Mouse (Mus musculus) liver, adult 2 months (tissue): ENCODE measurements around the gene Tmem231. TPM values are rescaled to one million over a fixed set of nuclear protein-coding genes. Genes with fewer than 3 reads are reported as not detected.

Source experiments
- DNase-seq: peaks from one replicate; pipeline ENCODE4 v3.0.0-alpha.2; 2011; ENCODE audit warnings: low read depth, low spot score; ENCODE audit errors: extremely low read depth
- H3K27ac ChIP-seq: fragments of 200-500 bp; replicated peaks from 2 replicates; pipeline ENCODE4 v1.5.1; 2012; ENCODE audit warnings: low read depth, mild to moderate bottlenecking, control low read depth, inconsistent platforms, low read length; ENCODE audit not compliant: insufficient read depth
- H3K27me3 ChIP-seq: fragments of 200-500 bp; 2 replicates; pipeline ENCODE4 v1.6.1; 2012; ENCODE audit warnings: mild to moderate bottlenecking, moderate library complexity, low read length, inconsistent platforms; ENCODE audit not compliant: control insufficient read depth, insufficient read depth
- H3K36me3 ChIP-seq: fragments of 200-500 bp; 2 replicates; pipeline ENCODE4 v1.6.1; 2012; ENCODE audit warnings: low read length, inconsistent platforms; ENCODE audit not compliant: control insufficient read depth, insufficient read depth
- H3K4me1 ChIP-seq: fragments of 200-500 bp; 2 replicates; pipeline ENCODE4 v1.6.1; 2011; ENCODE audit warnings: low read length; ENCODE audit not compliant: control insufficient read depth, insufficient read depth
- H3K4me3 ChIP-seq: fragments of 200-500 bp; 2 replicates; pipeline ENCODE4 v1.5.1; 2011; ENCODE audit warnings: low read depth, mild to moderate bottlenecking, control low read depth, low read length, moderate library complexity; ENCODE audit not compliant: insufficient read depth
- H3K79me2 ChIP-seq: fragments of 200-500 bp; 2 replicates; pipeline ENCODE4 v1.6.1; 2012; ENCODE audit warnings: inconsistent platforms, mild to moderate bottlenecking, low read length, moderate library complexity; ENCODE audit not compliant: control insufficient read depth, insufficient read depth
- H3K9ac ChIP-seq: fragments of 200-500 bp; 2 replicates; pipeline ENCODE4 v1.6.1; 2012; ENCODE audit warnings: low read depth, mild to moderate bottlenecking, control low read depth, inconsistent platforms, low read length
- CTCF ChIP-seq: fragments of 200-500 bp; IDR thresholded peaks from 2 replicates; pipeline ENCODE4 v1.5.1; 2011; ENCODE audit warnings: low read depth, low read length, control low read depth
- POLR2A ChIP-seq: fragments of 200-500 bp; IDR thresholded peaks from 2 replicates; pipeline ENCODE4 v1.6.1; 2011; ENCODE audit warnings: low read length, control low read depth; ENCODE audit not compliant: insufficient read depth; ENCODE audit errors: extremely low read depth
- WGBS: fragments of 180-500 bp; shearing (Covaris S2); methylation state at CpG from one replicate; pipeline ENCODE4 v1.1.7; 2018; 5-methylcytosine and 5-hydroxymethylcytosine counted together
- polyA plus RNA-seq: library from polyadenylated mRNA; depleted of rRNA; stranded (reverse); fragments of >200 nt; gene quantifications from 2 replicates; pipeline ENCODE4 v1.2.3, GENCODE M21; 2012
- total RNA-seq: library from RNA; depleted of rRNA; stranded (reverse); fragments of >200 nt; gene quantifications from 2 replicates; pipeline ENCODE4 v1.2.3, GENCODE M21; 2014

The Tmem231 gene
- total and polyA plus RNA-seq, 2 experiments = 0.09 to 0.17 TPM

- no peak for TF ChIP-seq POLR2A
- TF ChIP-seq CTCF = no peak
- Histone ChIP-seq H3K27ac (no peak overlapping the region), H3K4me1 (peaks cover 12% of the 10 kb centered on the region), H3K9ac (no peak overlapping the region), H3K79me2 (peaks cover 9% of the 10 kb centered on the region), H3K27me3 (no peaks in the 10 kb centered on the region), H3K4me3 (no peak overlapping the region), H3K36me3 (no peaks in the 10 kb centered on the region)
- WGBS = 83% methylated on average over 3 of the region's 3 CpGs
- peak; percentile 15 for DNase-seq
These were observed 3.5 kb upstream of the Tmem231 start for GRCm38 (mm10) chr8:111937184-111937583.

- Histone ChIP-seq H3K79me2 (no peaks in the 10 kb centered on the region), H3K9ac (no peak overlapping the region), H3K27me3 (no peaks in the 10 kb centered on the region), H3K4me1 (peaks cover 3% of the 10 kb centered on the region; the same call in 1 of the 2 replicates), H3K4me3 (no peak overlapping the region), H3K36me3 (no peaks in the 10 kb centered on the region), H3K27ac (no peak overlapping the region)
- WGBS = 76% methylated on average over 2 of the region's 2 CpGs
- no peak for TF ChIP-seq CTCF
- no peak for TF ChIP-seq POLR2A
- no peak for DNase-seq
These were observed 520 bp upstream of the Tmem231 start for GRCm38 (mm10) chr8:111934201-111934600.

- H3K79me2 ChIP-seq = no peaks in the 10 kb centered on the region
- peak overlapping the region; percentile 62; the same call in 1 of the 2 replicates for H3K9ac ChIP-seq
- H3K36me3 ChIP-seq = no peaks in the 10 kb centered on the region
- no peak overlapping the region for H3K27ac ChIP-seq
- WGBS = 50% methylated on average over 19 of the region's 19 CpGs
- peak; percentile 24 for DNase-seq
- TF ChIP-seq POLR2A = no peak
- TF ChIP-seq CTCF = no peak
- peak overlapping the region; percentile 70; the same call in 1 of the 2 replicates for H3K4me3 ChIP-seq
- no peaks in the 10 kb centered on the region for H3K27me3 ChIP-seq
- H3K4me1 ChIP-seq = peaks cover 3% of the 10 kb centered on the region; the same call in 1 of the 2 replicates
These were observed 923 bp downstream of the Tmem231 start for GRCm38 (mm10) chr8:111932580-111933336.

- no peak for TF ChIP-seq CTCF
- TF ChIP-seq POLR2A = no peak
- H3K4me1 ChIP-seq = peaks cover 3% of the 10 kb centered on the region; the same call in 1 of the 2 replicates
- no peak for DNase-seq
- H3K79me2 ChIP-seq = no peaks in the 10 kb centered on the region
- no peaks in the 10 kb centered on the region for H3K27me3 ChIP-seq
- H3K9ac ChIP-seq = no peak overlapping the region
- H3K4me3 ChIP-seq = no peak overlapping the region
- no peak overlapping the region for H3K27ac ChIP-seq
- H3K36me3 ChIP-seq = no peaks in the 10 kb centered on the region
- WGBS = 86% methylated on average over 16 of the region's 16 CpGs
These were observed 2.0 kb downstream of the Tmem231 start for GRCm38 (mm10) chr8:111931721-111932120.

- Histone ChIP-seq H3K27ac (no peak overlapping the region), H3K36me3 (no peaks in the 10 kb centered on the region), H3K4me1 (peaks cover 3% of the 10 kb centered on the region; the same call in 1 of the 2 replicates), H3K27me3 (no peaks in the 10 kb centered on the region), H3K79me2 (no peaks in the 10 kb centered on the region), H3K4me3 (no peak overlapping the region), H3K9ac (no peak overlapping the region)
- 59% methylated on average over 8 of the region's 8 CpGs for WGBS
- TF ChIP-seq POLR2A (no peak), CTCF (no peak)
- no peak for DNase-seq
These were observed 3.9 kb downstream of the Tmem231 start for GRCm38 (mm10) chr8:111929648-111930344.

- TF ChIP-seq POLR2A (no peak), CTCF (no peak)
- Histone ChIP-seq H3K4me3 (no peak overlapping the region), H3K27ac (no peak overlapping the region), H3K27me3 (no peaks in the 10 kb centered on the region), H3K9ac (no peak overlapping the region), H3K36me3 (no peaks in the 10 kb centered on the region), H3K79me2 (no peaks in the 10 kb centered on the region), H3K4me1 (no peaks in the 10 kb centered on the region)
- DNase-seq = no peak
- WGBS = 73% methylated on average over 7 of the region's 7 CpGs
These were observed 8.7 kb downstream of the Tmem231 start for GRCm38 (mm10) chr8:111924976-111925375.
